ENCODE assay signal across 8 mouse cellular contexts in the genomic region with DNA sequence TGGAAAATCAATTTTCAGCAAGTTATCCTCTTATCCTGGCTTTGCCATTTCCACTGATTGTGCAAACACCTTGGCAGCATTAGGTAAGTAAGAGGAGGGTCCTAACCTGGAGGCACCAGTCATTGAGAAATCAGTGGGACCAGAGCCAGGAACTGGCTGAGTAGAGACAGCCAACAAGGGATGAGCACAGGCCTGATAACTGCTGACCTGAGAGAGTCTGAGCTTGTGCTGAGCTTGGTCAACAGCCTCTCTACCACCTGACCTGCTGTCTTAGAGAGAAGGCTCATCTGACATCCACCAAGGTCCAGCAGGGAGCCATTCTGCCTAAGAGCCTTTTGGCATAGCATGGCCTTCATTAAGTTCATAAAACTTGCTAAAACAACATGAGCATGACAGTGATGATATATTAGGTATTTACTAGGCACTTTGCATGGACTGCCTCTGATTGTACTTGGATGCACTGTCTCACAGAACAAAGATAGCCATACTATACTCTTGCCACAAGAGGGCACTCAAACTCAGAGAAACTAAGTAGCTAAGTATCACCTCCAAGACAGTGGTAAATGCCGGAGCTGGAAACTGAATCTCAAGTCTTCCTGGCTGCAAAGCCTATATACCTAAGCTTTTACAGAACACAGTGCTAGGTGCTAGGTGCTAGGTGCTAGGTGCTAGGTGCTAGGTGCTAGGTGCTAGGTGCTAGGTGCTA. TPM values are rescaled to one million over a fixed set of nuclear protein-coding genes. Genes with fewer than 3 reads are reported as not detected.
A peak's percentile ranks its signal among the peaks of the same experiment; 100 is the strongest.
DNase-seq lines count a peak whose midpoint lies in the region; ATAC-seq and TF ChIP-seq lines count a peak whose summit lies in the region.

No protein-coding gene starts in this region.

- H3K4me1 ChIP-seq in heart, embryonic 10.5 days: peaks cover 14% of the 10 kb centered on the region; the same call in 1 of the 2 replicates
- no peaks in the 10 kb centered on the region for H3K4me1 ChIP-seq in MEL (ENCODE audit: control insufficient read depth in 1 of 2, insufficient read depth in 2 of 2, low read length in 2 of 2)
- no peaks in the 10 kb centered on the region for H3K4me1 ChIP-seq in hindbrain, embryonic 14.5 days (replicated peaks; ENCODE audit: control insufficient read depth, insufficient read depth, low read length)

- H3K4me2 ChIP-seq in hindbrain, embryonic 14.5 days (replicated peaks): no peak overlapping the region

- H3K9me3 ChIP-seq in heart, embryonic 10.5 days: no peaks in the 10 kb centered on the region
- no peaks in the 10 kb centered on the region for H3K9me3 ChIP-seq in MEL (replicated peaks; ENCODE audit: insufficient read depth, low read length)
- H3K9me3 ChIP-seq in hindbrain, embryonic 14.5 days (ENCODE audit: control insufficient read depth, low read length): no peaks in the 10 kb centered on the region

- no peak overlapping the region for H3K27ac ChIP-seq in heart, embryonic 10.5 days
- no peak overlapping the region for H3K27ac ChIP-seq in MEL (ENCODE audit: control insufficient read depth, low read depth, low read length)
- no peak overlapping the region for H3K27ac ChIP-seq in hindbrain, embryonic 14.5 days

- TF ChIP-seq POLR2A in MEL (IDR thresholded peaks at IDR 0.05; ENCODE audit: control insufficient read depth in 1 of 2, insufficient read depth in 1 of 2, low read depth in 1 of 2, low read length in 2 of 2, poor library complexity in 1 of 2): no peak

- H3K4me3 ChIP-seq in heart, embryonic 10.5 days: no peak overlapping the region
- no peak overlapping the region for H3K4me3 ChIP-seq in MEL (ENCODE audit: control insufficient read depth in 1 of 2, insufficient read depth in 1 of 2, low read depth in 2 of 2, low read length in 2 of 2)
- no peak overlapping the region for H3K4me3 ChIP-seq in hindbrain, embryonic 14.5 days (replicated peaks; ENCODE audit: low read length)

- ATAC-seq in hindbrain, embryonic 14.5 days (ENCODE audit: low FRiP score): peak; percentile 90
- ATAC-seq in monocyte, adult 5-6 weeks (replicated peaks; ENCODE audit: insufficient number of reproducible peaks, low FRiP score, low TSS enrichment, poor library complexity, severe bottlenecking): 0 out of 2 replicates have a peak, but pooled peaks have one; percentile 59
- ATAC-seq in inflammation-experienced regulatory T-cells, adult 6 months: no peak

- no peaks in the 10 kb centered on the region for H3K36me3 ChIP-seq in heart, embryonic 10.5 days
- H3K36me3 ChIP-seq in MEL (ENCODE audit: control insufficient read depth in 1 of 2, insufficient read depth in 2 of 2, low read length in 2 of 2): no peaks in the 10 kb centered on the region
- no peaks in the 10 kb centered on the region for H3K36me3 ChIP-seq in hindbrain, embryonic 14.5 days (replicated peaks; ENCODE audit: control insufficient read depth, insufficient read depth)

- H3K27me3 ChIP-seq in heart, embryonic 10.5 days (ENCODE audit: insufficient read depth, poor library complexity, severe bottlenecking): peaks cover 10% of the 10 kb centered on the region; the same call in 1 of the 2 replicates
- H3K27me3 ChIP-seq in MEL (ENCODE audit: control insufficient read depth in 1 of 2, insufficient read depth in 2 of 2, low read length in 2 of 2): no peaks in the 10 kb centered on the region
- no peaks in the 10 kb centered on the region for H3K27me3 ChIP-seq in hindbrain, embryonic 14.5 days (ENCODE audit: control insufficient read depth, insufficient read depth, low read length)

- H3K9ac ChIP-seq in MEL (ENCODE audit: control insufficient read depth, low read depth, low read length, poor library complexity, severe bottlenecking): no peak overlapping the region
- no peak overlapping the region for H3K9ac ChIP-seq in hindbrain, embryonic 14.5 days

- TF ChIP-seq RAD21 in MEL (IDR thresholded peaks at IDR 0.05; ENCODE audit: low read depth, low read length): peak; percentile 72

- peak; percentile 22 to 79 (median 77); a peak in 5 of 6 replicates for TF ChIP-seq CTCF in MEL (IDR thresholded peaks at IDR 0.05 in 2 of 3, conservative IDR thresholded peaks at IDR 0.05 in 1 of 3; ENCODE audit: control insufficient read depth in 1 of 3, insufficient read depth in 1 of 3, low read depth in 2 of 3, low read length in 3 of 3, poor library complexity in 1 of 3, severe bottlenecking in 1 of 3)

- no peaks in the 10 kb centered on the region for H3K79me2 ChIP-seq in MEL (ENCODE audit: control insufficient read depth, insufficient read depth, low read length, poor library complexity)

- TF ChIP-seq EP300 in MEL (IDR thresholded peaks at IDR 0.05; ENCODE audit: low read depth in 1 of 2, low read length in 2 of 2): no peak

- 10% methylated on average over 1 of the region's 1 CpGs for WGBS in heart, embryonic 10.5 days
- WGBS in hindbrain, embryonic 14.5 days: 11% methylated on average over 1 of the region's 1 CpGs

- DNase-seq in heart, adult 18-20 months: peak; percentile 70 to 76
- DNase-seq in heart, embryonic 10.5 days (ENCODE audit: low spot score): no peak
- peak; percentile 61 for DNase-seq in MEL (ENCODE audit: low read depth, low spot score)
- DNase-seq in embryo, embryonic 10.5 days (ENCODE audit: low spot score): peak; percentile 92
- peak; percentile 88 for DNase-seq in hindbrain, embryonic 14.5 days (ENCODE audit: low spot score)
- DNase-seq in left cerebral cortex, postnatal 14 days (ENCODE audit: low spot score in 2 of 2): peak; percentile 65 to 76

- intact Hi-C loops in left cerebral cortex, postnatal 14 days (cut with DNase I): loop anchor here (10.0 kb wide), 2 partner anchors 367 to 787 kb away; partner anchors contain the start of gene Ccdc83

TF ChIP-seq in MEL, 35 proteins besides CTCF, POLR2A, EP300 and RAD21:
- TF ChIP-seq ZC3H11A (IDR thresholded peaks at IDR 0.05; ENCODE audit: low read depth, low read length) (peak; percentile 45; the same call in 1 of the 2 replicates), ZMIZ1 (IDR thresholded peaks at IDR 0.05; ENCODE audit: low read depth, low read length) (no peak), SMC3 (IDR thresholded peaks at IDR 0.05; ENCODE audit: low read depth, low read length) (peak; percentile 73), TAL1 (IDR thresholded peaks at IDR 0.05; ENCODE audit: low read length) (no peak)

RNA-seq across cellular contexts. Expression of gene Prss23, which starts 49.5 kb away (rescaled TPM):
- total RNA-seq in heart, adult 18-20 months (2021): 10 to 100 TPM; 20.3 to 23.0 TPM
- polyA plus RNA-seq in heart, embryonic 10.5 days (2016; fragmentation: Nextera tagmentation; extraction: Ambion mirVana): 38.6 and 40.7 TPM in 2 replicates
- total RNA-seq in MEL (2012; rRNA removed): not detected in 2 replicates
- polyA plus RNA-seq in MEL (2012; ENCODE audit: insufficient read depth in 1 of 2, insufficient read length in 2 of 2, low read depth in 1 of 2, low replicate concordance in 2 of 2, missing spikeins in 1 of 2): not detected
- 16.0 and 19.0 TPM in 2 replicates for polyA plus RNA-seq in hindbrain, embryonic 14.5 days (2014; fragmentation: Nextera tagmentation; extraction: Ambion mirVana)
- 10 to 100 TPM in 1 of 2 experiments, 1 to 10 TPM in 1; 8.3 to 12.4 TPM for total RNA-seq in left cerebral cortex, postnatal 14 days (2021)
- total RNA-seq in monocyte, adult 5-6 weeks (2017): not detected in 3 replicates
- polyA plus RNA-seq in inflammation-experienced regulatory T-cells, adult 6 months (2017; shearing (Covaris generic)): not detected
